Mouse (Mus musculus): Measurements from ENCODE around the gene Dppa5a. TPM values are rescaled to one million over a fixed set of nuclear protein-coding genes. Genes with fewer than 3 reads are reported as not detected.

Gene Dppa5a
- polyA plus RNA-seq, 1 experiment from 2014 or later: 0.65 TPM

DNA sequence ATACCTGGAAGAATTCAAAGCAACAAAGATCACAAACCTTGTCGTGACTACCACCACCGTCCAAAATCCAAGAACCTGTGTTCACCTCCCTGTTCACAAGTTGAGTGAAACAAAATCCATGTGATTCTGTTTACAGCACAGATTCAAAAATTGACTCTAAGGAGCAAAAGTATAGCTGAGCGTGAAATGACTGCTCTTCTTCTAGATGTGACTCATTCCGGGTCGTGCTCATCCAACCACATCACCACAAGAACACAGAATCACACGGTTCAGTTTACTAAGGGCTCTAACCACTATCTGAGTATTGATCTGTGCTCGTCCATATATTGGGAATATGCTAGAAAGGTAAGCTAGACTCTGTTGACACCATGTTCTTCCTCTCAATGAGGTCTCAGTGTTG, 19.0 kb upstream of the Dppa5a start:
- Histone ChIP-seq H3K27ac (ENCODE audit: low read depth, low read length) (no peak overlapping the region), H3K4me2 (ENCODE audit: low read depth, low read length, severe bottlenecking) (no peak overlapping the region), H3K36me3 (ENCODE audit: control insufficient read depth, insufficient read depth, low read length) (no peaks in the 10 kb centered on the region), H3K4me3 (ENCODE audit: low read depth, low read length) (no peak overlapping the region), H3K9me3 (ENCODE audit: control insufficient read depth, low read length) (no peaks in the 10 kb centered on the region), H3K27me3 (ENCODE audit: control insufficient read depth, insufficient read depth, low read length) (no peaks in the 10 kb centered on the region), H3K9ac (ENCODE audit: low read length) (no peak overlapping the region), H3K4me1 (replicated peaks; ENCODE audit: control insufficient read depth, insufficient read depth, low read length) (no peaks in the 10 kb centered on the region)
- no peak for ATAC-seq (replicated peaks; ENCODE audit: low FRiP score)
- 88% methylated on average over 7 of the region's 7 CpGs for WGBS
- no peak for DNase-seq (ENCODE audit: low spot score)

DNA sequence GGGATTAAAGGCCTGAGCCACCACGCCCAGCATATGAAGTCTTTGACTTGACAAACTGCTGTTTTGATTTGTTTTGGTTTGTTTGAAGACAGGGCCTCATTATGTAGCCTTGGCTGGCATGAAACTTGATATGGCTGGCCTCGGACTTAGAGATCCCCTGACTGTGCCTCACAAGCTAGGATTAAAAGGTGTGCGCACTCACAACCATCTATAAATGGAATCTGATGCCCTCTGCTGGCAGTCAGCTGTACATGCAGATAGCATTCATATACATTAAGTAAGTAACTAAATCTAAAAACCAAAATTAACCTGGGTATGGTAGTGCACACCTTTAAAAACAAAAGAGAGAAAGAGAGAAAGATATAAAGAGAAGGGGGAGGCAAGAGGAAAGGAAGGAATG, 17.9 kb upstream of the Dppa5a start:
- H3K27ac ChIP-seq (ENCODE audit: low read depth, low read length): no peak overlapping the region
- DNase-seq (ENCODE audit: low spot score): no peak

DNA sequence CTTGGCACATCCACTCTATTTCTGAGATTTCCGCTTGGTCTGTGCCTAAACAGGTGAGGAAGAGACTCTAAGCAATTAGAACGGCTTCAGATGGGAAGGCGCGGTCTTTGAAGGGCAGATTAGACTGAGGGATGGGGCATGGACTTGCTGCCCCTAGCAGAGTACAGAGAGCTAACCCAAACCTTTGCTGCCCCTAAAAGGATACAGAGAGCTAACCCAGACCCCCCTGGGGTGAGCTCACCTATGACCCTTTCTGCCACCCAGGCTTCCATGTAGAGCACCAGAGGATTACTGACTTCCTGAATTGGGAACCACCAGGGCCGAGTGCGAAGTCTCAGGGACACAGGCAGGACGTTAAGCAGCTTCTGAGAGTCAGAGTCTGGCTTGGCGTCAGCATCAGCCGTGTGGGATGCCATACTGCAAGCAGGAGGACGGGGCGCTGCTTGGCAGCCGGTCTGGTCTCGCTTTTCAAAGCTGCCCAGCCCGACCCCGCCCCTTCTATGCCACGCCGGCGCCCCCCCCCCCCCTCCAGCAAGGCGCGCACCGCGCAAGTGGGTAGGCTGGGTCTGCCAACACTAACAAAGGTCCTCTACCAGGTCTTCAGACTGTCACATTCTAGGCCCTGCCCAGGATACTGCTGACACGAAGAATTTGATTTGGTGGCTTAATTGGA, 10.3 kb upstream of the Dppa5a start, which contains the start of gene Ooep:
Ooep (minus strand) TSS at position 613 of the 673 bp plus-strand sequence.
- peak within 1 kb of the TSS; percentile 65 for H3K4me2 ChIP-seq (ENCODE audit: low read depth, low read length, severe bottlenecking)
- DNase-seq (ENCODE audit: low spot score) (peak; percentile 83), ATAC-seq (replicated peaks; ENCODE audit: low FRiP score) (peak; percentile 89)
- H3K9ac ChIP-seq (ENCODE audit: low read length): peak within 1 kb of the TSS; percentile 51; the same call in 1 of the 2 replicates
- no peaks in the 10 kb centered on the region for H3K9me3 ChIP-seq (ENCODE audit: control insufficient read depth, low read length)
- H3K36me3 ChIP-seq (ENCODE audit: control insufficient read depth, insufficient read depth, low read length): no peaks in the 10 kb centered on the region
- H3K27ac ChIP-seq (ENCODE audit: low read depth, low read length): no peak within 1 kb of the TSS
- H3K27me3 ChIP-seq (ENCODE audit: control insufficient read depth, insufficient read depth, low read length): no peaks in the 10 kb centered on the region
- H3K4me3 ChIP-seq (ENCODE audit: low read depth, low read length): peak within 1 kb of the TSS; percentile 31
- peaks cover 7% of the 10 kb centered on the region; the same call in 1 of the 2 replicates for H3K4me1 ChIP-seq (replicated peaks; ENCODE audit: control insufficient read depth, insufficient read depth, low read length)
- WGBS: 4% methylated on average over 18 of the region's 23 CpGs

More for the DNA sequence above, 17.9 kb upstream of the Dppa5a start:
- H3K4me2 ChIP-seq (ENCODE audit: low read depth, low read length, severe bottlenecking): no peak overlapping the region
- no peaks in the 10 kb centered on the region for H3K27me3 ChIP-seq (ENCODE audit: control insufficient read depth, insufficient read depth, low read length)
- 60% methylated on average over 3 of the region's 3 CpGs for WGBS
- no peaks in the 10 kb centered on the region for H3K4me1 ChIP-seq (replicated peaks; ENCODE audit: control insufficient read depth, insufficient read depth, low read length)
- ATAC-seq (replicated peaks; ENCODE audit: low FRiP score): no peak
- no peaks in the 10 kb centered on the region for H3K9me3 ChIP-seq (ENCODE audit: control insufficient read depth, low read length)
- H3K36me3 ChIP-seq (ENCODE audit: control insufficient read depth, insufficient read depth, low read length): no peaks in the 10 kb centered on the region
- H3K9ac ChIP-seq (ENCODE audit: low read length): no peak overlapping the region
- H3K4me3 ChIP-seq (ENCODE audit: low read depth, low read length): no peak overlapping the region

DNA sequence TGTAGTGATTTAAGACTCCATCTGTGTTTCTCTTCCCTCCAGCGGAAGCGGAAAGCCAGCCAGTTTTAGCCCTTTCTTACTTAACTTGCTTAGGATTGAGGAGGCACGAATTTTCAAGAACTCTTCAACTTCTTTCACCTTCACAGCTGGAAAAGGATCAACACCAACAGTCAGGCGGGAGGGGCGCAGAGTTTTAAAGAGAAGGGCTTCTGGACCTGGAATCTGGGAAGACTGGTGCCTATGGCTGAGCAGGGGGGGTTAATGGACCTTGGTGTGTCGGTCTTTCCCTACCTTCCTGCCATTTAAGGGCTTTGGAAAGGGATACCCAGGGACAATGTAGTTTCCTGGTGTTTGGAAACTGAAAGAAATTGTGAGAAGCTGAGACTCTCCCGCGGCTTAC, 9.6 kb upstream of the Dppa5a start:
- no peak for ATAC-seq (replicated peaks; ENCODE audit: low FRiP score)
- no peak overlapping the region for H3K27ac ChIP-seq (ENCODE audit: low read depth, low read length)

DNA sequence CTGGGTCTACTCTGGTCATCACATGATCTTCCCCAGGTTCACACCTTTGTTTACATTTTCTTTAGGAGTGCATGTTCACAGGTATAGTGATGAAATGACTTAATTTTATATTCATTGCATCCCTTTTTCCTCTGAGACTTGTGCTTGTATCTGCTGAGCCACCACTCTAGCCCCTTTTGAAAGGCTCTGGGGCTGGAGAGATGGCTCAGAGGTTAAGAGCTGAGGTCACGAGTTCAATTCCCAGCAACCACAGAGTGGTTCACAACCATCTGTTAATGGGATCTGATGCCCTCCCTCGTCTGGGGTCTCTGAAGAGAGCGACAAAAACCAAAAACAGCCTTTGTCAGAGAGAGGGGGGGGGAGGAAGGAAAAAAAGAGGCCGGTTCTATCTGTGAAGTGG, 7.5 kb upstream of the Dppa5a start:
- no peak overlapping the region for H3K27ac ChIP-seq (ENCODE audit: low read depth, low read length)
- H3K4me3 ChIP-seq (ENCODE audit: low read depth, low read length): no peak overlapping the region
- H3K36me3 ChIP-seq (ENCODE audit: control insufficient read depth, insufficient read depth, low read length): no peaks in the 10 kb centered on the region
- DNase-seq (ENCODE audit: low spot score) (no peak), ATAC-seq (replicated peaks; ENCODE audit: low FRiP score) (no peak)
- peaks cover 7% of the 10 kb centered on the region; the same call in 1 of the 2 replicates for H3K4me1 ChIP-seq (replicated peaks; ENCODE audit: control insufficient read depth, insufficient read depth, low read length)
- no peak overlapping the region for H3K4me2 ChIP-seq (ENCODE audit: low read depth, low read length, severe bottlenecking)
- no peaks in the 10 kb centered on the region for H3K9me3 ChIP-seq (ENCODE audit: control insufficient read depth, low read length)
- 81% methylated on average over 4 of the region's 4 CpGs for WGBS
- H3K27me3 ChIP-seq (ENCODE audit: control insufficient read depth, insufficient read depth, low read length): no peaks in the 10 kb centered on the region
- H3K9ac ChIP-seq (ENCODE audit: low read length): no peak overlapping the region

More for the DNA sequence above, 9.6 kb upstream of the Dppa5a start:
- 17% methylated on average over 8 of the region's 8 CpGs for WGBS
- DNase-seq (ENCODE audit: low spot score): no peak
- H3K36me3 ChIP-seq (ENCODE audit: control insufficient read depth, insufficient read depth, low read length): no peaks in the 10 kb centered on the region
- peak overlapping the region; percentile 31 for H3K4me3 ChIP-seq (ENCODE audit: low read depth, low read length)
- H3K9me3 ChIP-seq (ENCODE audit: control insufficient read depth, low read length): no peaks in the 10 kb centered on the region
- peak overlapping the region; percentile 65 for H3K4me2 ChIP-seq (ENCODE audit: low read depth, low read length, severe bottlenecking)
- peak overlapping the region; percentile 51; the same call in 1 of the 2 replicates for H3K9ac ChIP-seq (ENCODE audit: low read length)
- peaks cover 7% of the 10 kb centered on the region; the same call in 1 of the 2 replicates for H3K4me1 ChIP-seq (replicated peaks; ENCODE audit: control insufficient read depth, insufficient read depth, low read length)
- no peaks in the 10 kb centered on the region for H3K27me3 ChIP-seq (ENCODE audit: control insufficient read depth, insufficient read depth, low read length)

DNA sequence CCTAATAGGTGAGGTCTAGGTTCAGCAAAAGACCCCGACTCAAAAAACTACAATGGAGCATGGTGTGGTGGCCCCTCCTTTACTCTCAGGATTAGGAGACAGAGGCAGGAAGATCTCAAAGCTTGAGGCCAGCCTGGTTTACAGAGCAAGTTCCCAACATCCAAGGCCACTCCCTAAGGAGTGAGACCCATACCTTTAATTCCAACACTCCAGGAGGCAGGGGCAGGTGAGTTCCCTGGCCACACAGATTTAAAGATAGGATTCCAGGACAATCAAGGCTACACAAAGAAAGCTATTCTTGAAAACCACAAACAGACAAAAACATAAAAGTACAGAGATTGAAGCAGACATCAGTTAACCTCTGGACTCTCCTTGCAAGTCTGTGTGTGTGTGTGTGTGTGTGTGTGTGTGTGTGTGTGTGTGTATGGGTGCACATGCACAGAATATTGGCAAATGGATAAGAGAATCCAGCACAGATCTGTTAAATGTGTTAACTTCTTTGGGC, 7.0 kb upstream of the Dppa5a start:
- Histone ChIP-seq H3K4me3 (ENCODE audit: low read depth, low read length) (no peak overlapping the region), H3K9me3 (ENCODE audit: control insufficient read depth, low read length) (no peaks in the 10 kb centered on the region), H3K36me3 (ENCODE audit: control insufficient read depth, insufficient read depth, low read length) (no peaks in the 10 kb centered on the region), H3K4me1 (replicated peaks; ENCODE audit: control insufficient read depth, insufficient read depth, low read length) (peaks cover 7% of the 10 kb centered on the region; the same call in 1 of the 2 replicates), H3K9ac (ENCODE audit: low read length) (no peak overlapping the region), H3K4me2 (ENCODE audit: low read depth, low read length, severe bottlenecking) (no peak overlapping the region), H3K27ac (ENCODE audit: low read depth, low read length) (no peak overlapping the region), H3K27me3 (ENCODE audit: control insufficient read depth, insufficient read depth, low read length) (no peaks in the 10 kb centered on the region)
- DNase-seq (ENCODE audit: low spot score) (no peak), ATAC-seq (replicated peaks; ENCODE audit: low FRiP score) (no peak)
- WGBS: 57% methylated on average over 1 of the region's 1 CpGs

DNA sequence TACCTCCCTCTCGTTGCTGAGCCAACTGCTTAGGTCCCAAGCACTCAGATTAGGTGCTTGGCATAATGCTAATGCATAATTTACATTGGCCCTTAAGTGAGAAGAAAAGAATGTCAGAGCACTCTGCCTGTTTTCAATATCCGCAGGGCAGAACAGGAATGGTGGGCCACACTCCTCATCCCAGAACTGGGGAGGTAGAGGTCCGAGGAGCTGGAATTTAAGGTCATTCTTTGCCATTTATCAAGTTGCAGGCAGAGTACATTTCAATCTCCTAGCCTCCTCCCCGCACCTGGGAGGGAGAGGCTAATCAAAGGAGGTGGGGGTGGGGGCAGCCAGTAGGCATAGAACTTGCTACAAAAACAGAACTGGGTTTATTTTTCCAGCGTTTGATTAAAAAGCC, 6.4 kb upstream of the Dppa5a start:
- H3K27me3 ChIP-seq (ENCODE audit: control insufficient read depth, insufficient read depth, low read length): no peaks in the 10 kb centered on the region
- no peak overlapping the region for H3K9ac ChIP-seq (ENCODE audit: low read length)
- no peaks in the 10 kb centered on the region for H3K36me3 ChIP-seq (ENCODE audit: control insufficient read depth, insufficient read depth, low read length)
- 65% methylated on average over 5 of the region's 5 CpGs for WGBS
- H3K4me2 ChIP-seq (ENCODE audit: low read depth, low read length, severe bottlenecking): no peak overlapping the region
- DNase-seq (ENCODE audit: low spot score): no peak
- H3K27ac ChIP-seq (ENCODE audit: low read depth, low read length): no peak overlapping the region
- H3K4me3 ChIP-seq (ENCODE audit: low read depth, low read length): no peak overlapping the region
- no peak for ATAC-seq (replicated peaks; ENCODE audit: low FRiP score)
- H3K9me3 ChIP-seq (ENCODE audit: control insufficient read depth, low read length): no peaks in the 10 kb centered on the region
- H3K4me1 ChIP-seq (replicated peaks; ENCODE audit: control insufficient read depth, insufficient read depth, low read length): peaks cover 7% of the 10 kb centered on the region; the same call in 1 of the 2 replicates

DNA sequence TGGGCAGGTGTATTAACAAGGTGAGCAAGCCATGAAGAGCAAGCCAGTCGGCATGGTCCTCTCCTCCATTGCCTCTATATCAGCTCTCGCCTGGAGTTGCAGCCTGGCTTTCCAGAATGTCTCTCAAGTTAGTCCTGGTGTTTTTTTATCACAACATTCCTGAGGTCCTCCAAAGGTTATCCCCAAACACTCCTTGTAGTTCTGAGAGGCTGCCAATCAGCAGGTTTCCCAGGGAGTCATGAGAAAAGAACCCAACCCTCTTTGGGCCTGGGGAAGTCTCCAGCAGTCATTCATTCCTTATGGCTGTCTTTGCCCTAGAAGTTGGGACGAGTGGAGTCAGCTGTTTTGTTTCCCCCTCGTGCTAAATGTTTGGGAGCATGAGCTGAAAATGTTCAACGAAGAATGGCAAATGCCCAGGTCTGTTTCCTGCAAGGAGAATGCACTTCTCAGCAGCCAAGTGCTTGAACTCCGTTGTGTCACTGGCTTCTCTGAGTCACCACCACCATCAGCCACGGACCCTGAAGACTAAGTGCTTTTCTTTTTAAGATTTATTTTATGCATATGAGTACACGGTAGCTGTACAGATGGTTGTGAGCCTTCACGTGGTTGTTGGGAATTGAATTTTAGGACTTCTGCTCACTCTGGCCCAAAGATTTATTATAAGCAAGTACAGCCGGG, 5.0 kb upstream of the Dppa5a start:
- no peaks in the 10 kb centered on the region for H3K36me3 ChIP-seq (ENCODE audit: control insufficient read depth, insufficient read depth, low read length)
- no peak overlapping the region for H3K9ac ChIP-seq (ENCODE audit: low read length)
- H3K9me3 ChIP-seq (ENCODE audit: control insufficient read depth, low read length): no peaks in the 10 kb centered on the region
- H3K27me3 ChIP-seq (ENCODE audit: control insufficient read depth, insufficient read depth, low read length): no peaks in the 10 kb centered on the region
- peaks cover 2% of the 10 kb centered on the region; the same call in 1 of the 2 replicates for H3K4me1 ChIP-seq (replicated peaks; ENCODE audit: control insufficient read depth, insufficient read depth, low read length)
- 88% methylated on average over 10 of the region's 10 CpGs for WGBS
- no peak overlapping the region for H3K27ac ChIP-seq (ENCODE audit: low read depth, low read length)
- DNase-seq (ENCODE audit: low spot score) (no peak), ATAC-seq (replicated peaks; ENCODE audit: low FRiP score) (no peak)
- no peak overlapping the region for H3K4me3 ChIP-seq (ENCODE audit: low read depth, low read length)
- H3K4me2 ChIP-seq (ENCODE audit: low read depth, low read length, severe bottlenecking): no peak overlapping the region

Measured in forebrain, embryonic 11.5 days (tissue).